Mouse (Mus musculus): ENCODE results near the gene Krt25. TPM values are rescaled to one million over a fixed set of nuclear protein-coding genes. Genes with fewer than 3 reads are reported as not detected.

Gene Krt25
- total RNA-seq, 2 experiments from 2014 or later, result not detected

- DNase-seq, result no peak
Measured at GRCm38 (mm10) chr11:99276786-99277185, 46.0 kb downstream of the Krt25 start.

- no peak for DNase-seq
Measured at GRCm38 (mm10) chr11:99275624-99276023, 47.1 kb downstream of the Krt25 start.

GRCm38 (mm10) chr11:99272721-99273120, 50.0 kb downstream of the Krt25 start:
- DNase-seq, result peak in 1 of 2 experiments; percentile 16

- DNase-seq, result no peak
Measured at GRCm38 (mm10) chr11:99269192-99269591, 53.6 kb downstream of the Krt25 start.

DNA sequence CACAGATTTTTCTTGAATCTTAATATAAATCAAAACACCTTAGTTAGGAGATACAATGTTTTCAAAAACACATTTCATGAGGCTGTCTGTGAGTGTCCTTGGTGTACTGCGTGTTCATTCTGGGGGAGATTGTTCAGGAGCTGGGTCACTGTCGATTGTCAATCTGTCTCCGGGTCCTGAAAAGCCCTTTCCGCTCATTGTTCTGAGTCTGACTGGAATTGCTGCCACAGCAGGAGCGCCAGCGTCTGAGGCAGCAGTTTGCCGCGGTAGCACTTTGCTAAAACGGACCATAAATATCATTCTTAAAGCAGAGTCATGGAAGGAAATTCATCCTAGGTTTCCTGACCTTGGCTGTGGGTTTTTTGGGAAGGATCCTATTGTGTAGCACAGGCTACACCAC, 57.0 kb downstream of the Krt25 start:
- DNase-seq, result peak; percentile 8 to 34

Other genes with a start within 250 kb of the Krt25 start
- under 1 TPM; 0.13 to 0.20 TPM for gene Tns4, start 233.6 kb downstream of the Krt25 start, total RNA-seq (2021)
- under 1 TPM in 1 of 2 experiments, not detected in 1; 0.20 TPM for gene Ccr7, start 167.9 kb downstream of the Krt25 start, total RNA-seq (2021)
- 10 to 100 TPM; 50.1 to 60.8 TPM for gene Smarce1, start 91.9 kb downstream of the Krt25 start, total RNA-seq (2021)
- 1 to 10 TPM in 1 of 2 experiments, under 1 TPM in 1; 0.79 to 1.1 TPM for gene Krt222, start 78.9 kb downstream of the Krt25 start, total RNA-seq (2021)
- not detected for gene Krt24, start 37.7 kb downstream of the Krt25 start, total RNA-seq (2021)
- gene Krt26, start 15.0 kb upstream of the Krt25 start, total RNA-seq (2021), result not detected
- not detected for gene Krt27, start 28.2 kb upstream of the Krt25 start, total RNA-seq (2021)
- not detected for gene Krt28, start 52.0 kb upstream of the Krt25 start, total RNA-seq (2021)
- gene Krt10, start 66.4 kb upstream of the Krt25 start, total RNA-seq (2021), result 1 to 10 TPM; 4.4 to 6.4 TPM
- not detected for gene Krt12, start 99.3 kb upstream of the Krt25 start, total RNA-seq (2021)
- gene Krt20, start 115.2 kb upstream of the Krt25 start, total RNA-seq (2021), result under 1 TPM in 1 of 2 experiments, not detected in 1; 0.26 TPM
- gene Krt23, start 170.2 kb upstream of the Krt25 start, total RNA-seq (2021), result under 1 TPM in 1 of 2 experiments, not detected in 1; 0.16 TPM
- not detected for gene Krt39, start 198.4 kb upstream of the Krt25 start, total RNA-seq (2021)
- not detected for gene Krt40, start 220.2 kb upstream of the Krt25 start, total RNA-seq (2021)
- not detected for gene Krtap3-3, start 227.9 kb upstream of the Krt25 start, total RNA-seq (2021)
- not detected for gene Krtap3-2, start 233.9 kb upstream of the Krt25 start, total RNA-seq (2021)
- not detected for gene Gm11939, start 236.5 kb upstream of the Krt25 start, total RNA-seq (2021)
- not detected for gene Krtap3-1, start 243.7 kb upstream of the Krt25 start, total RNA-seq (2021)

Measured in adrenal gland, postnatal 36 days (tissue).